Mouse (Mus musculus): ENCODE measurements around the gene AW209491. TPM values are rescaled to one million over a fixed set of nuclear protein-coding genes. Genes with fewer than 3 reads are reported as not detected.

AW209491 gene
- polyA plus RNA-seq (2012; ENCODE audit: insufficient read depth, insufficient read length, missing spikeins), result 6.6 and 9.4 TPM in 2 replicates

GRCm38 (mm10) chr13:14629726-14630641 is at the start of gene AW209491:
AW209491 (plus strand) TSS chr13:14630154.
- Histone ChIP-seq H3K27ac (ENCODE audit: insufficient read depth, low read depth, low read length) (peak within 1 kb of the TSS; percentile 35), H3K4me3 (ENCODE audit: insufficient read depth, low read length) (peak within 1 kb of the TSS; percentile 94), H3K4me1 (ENCODE audit: control insufficient read depth, insufficient read depth, low read length) (peaks cover 13% of the 10 kb centered on the region; the same call in 1 of the 2 replicates)
- TF ChIP-seq CTCF (IDR thresholded peaks at IDR 0.05; ENCODE audit: low read depth, low read length), result no peak
- no peak for TF ChIP-seq POLR2A (IDR thresholded peaks at IDR 0.05; ENCODE audit: borderline replicate concordance, low read depth, low read length)

- TF ChIP-seq CTCF (IDR thresholded peaks at IDR 0.05; ENCODE audit: low read depth, low read length), result no peak
- no peak for TF ChIP-seq POLR2A (IDR thresholded peaks at IDR 0.05; ENCODE audit: borderline replicate concordance, low read depth, low read length)
- no peak overlapping the region for H3K27ac ChIP-seq (ENCODE audit: insufficient read depth, low read depth, low read length)
- H3K4me3 ChIP-seq (ENCODE audit: insufficient read depth, low read length), result no peak overlapping the region
- H3K4me1 ChIP-seq (ENCODE audit: control insufficient read depth, insufficient read depth, low read length), result no peaks in the 10 kb centered on the region
Measured at GRCm38 (mm10) chr13:14580392-14580791, 49.6 kb upstream of the AW209491 start.

GRCm38 (mm10) chr13:14602744-14603143 is 27.2 kb upstream of the AW209491 start:
- H3K4me1 ChIP-seq (ENCODE audit: control insufficient read depth, insufficient read depth, low read length), result no peaks in the 10 kb centered on the region
- no peak overlapping the region for H3K4me3 ChIP-seq (ENCODE audit: insufficient read depth, low read length)
- TF ChIP-seq POLR2A (IDR thresholded peaks at IDR 0.05; ENCODE audit: borderline replicate concordance, low read depth, low read length) (no peak), CTCF (IDR thresholded peaks at IDR 0.05; ENCODE audit: low read depth, low read length) (no peak)

DNA sequence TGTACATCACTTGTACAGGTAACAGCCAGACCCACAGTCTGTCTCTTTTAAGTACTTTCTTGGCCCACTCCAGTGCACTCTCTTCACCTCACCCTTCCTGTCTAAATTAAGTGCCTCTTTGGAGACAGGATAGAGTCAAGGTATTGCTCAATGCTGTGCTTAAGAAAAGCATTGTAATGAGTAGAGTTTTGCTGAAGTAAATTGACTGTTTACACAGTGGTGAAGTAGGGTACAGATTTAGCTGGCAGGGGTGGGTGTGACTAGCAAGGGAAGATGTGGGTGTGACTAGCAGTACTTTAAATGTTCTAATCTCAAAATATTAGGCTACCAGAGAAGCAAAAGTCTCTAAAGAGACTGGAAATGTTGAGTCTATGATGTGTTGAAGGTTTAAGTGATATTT is 22.3 kb upstream of the AW209491 start:
- Histone ChIP-seq H3K4me1 (ENCODE audit: control insufficient read depth, insufficient read depth, low read length) (peaks cover 4% of the 10 kb centered on the region; the same call in 1 of the 2 replicates), H3K4me3 (ENCODE audit: insufficient read depth, low read length) (no peak overlapping the region), H3K27ac (ENCODE audit: insufficient read depth, low read depth, low read length) (no peak overlapping the region)
- TF ChIP-seq POLR2A (IDR thresholded peaks at IDR 0.05; ENCODE audit: borderline replicate concordance, low read depth, low read length), result no peak
- no peak for TF ChIP-seq CTCF (IDR thresholded peaks at IDR 0.05; ENCODE audit: low read depth, low read length)

More at GRCm38 (mm10) chr13:14602744-14603143, 27.2 kb upstream of the AW209491 start:
- no peak overlapping the region for H3K27ac ChIP-seq (ENCODE audit: insufficient read depth, low read depth, low read length)

DNA sequence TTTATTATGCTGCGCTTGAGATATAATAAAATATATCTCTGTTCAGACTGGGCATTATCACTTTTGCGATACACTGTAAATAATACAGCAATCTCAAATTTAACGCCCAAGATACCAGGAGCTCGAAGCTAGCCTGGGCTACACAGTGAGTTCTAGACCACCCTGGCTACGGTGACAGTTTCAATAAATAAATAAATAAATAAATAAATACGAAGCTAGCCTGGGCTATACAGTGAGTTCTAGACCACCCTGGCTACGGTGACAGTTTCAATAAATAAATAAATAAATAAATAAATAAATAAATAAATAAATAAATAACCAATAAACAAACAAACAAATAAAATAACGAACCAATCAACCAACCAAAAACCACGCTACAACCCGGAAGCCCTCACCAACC is 17.5 kb upstream of the AW209491 start:
- H3K27ac ChIP-seq (ENCODE audit: insufficient read depth, low read depth, low read length), result peak overlapping the region; percentile 64
- H3K4me1 ChIP-seq (ENCODE audit: control insufficient read depth, insufficient read depth, low read length), result peaks cover 4% of the 10 kb centered on the region; the same call in 1 of the 2 replicates
- H3K4me3 ChIP-seq (ENCODE audit: insufficient read depth, low read length), result peak overlapping the region; percentile 100
- TF ChIP-seq CTCF (IDR thresholded peaks at IDR 0.05; ENCODE audit: low read depth, low read length), result no peak
- TF ChIP-seq POLR2A (IDR thresholded peaks at IDR 0.05; ENCODE audit: borderline replicate concordance, low read depth, low read length), result no peak

- Histone ChIP-seq H3K4me3 (ENCODE audit: insufficient read depth, low read length) (peak within 1 kb of the TSS; percentile 100), H3K27ac (ENCODE audit: insufficient read depth, low read depth, low read length) (peak within 1 kb of the TSS; percentile 67), H3K4me1 (ENCODE audit: control insufficient read depth, insufficient read depth, low read length) (peaks cover 4% of the 10 kb centered on the region; the same call in 1 of the 2 replicates)
- no peak for TF ChIP-seq CTCF (IDR thresholded peaks at IDR 0.05; ENCODE audit: low read depth, low read length)
Measured at GRCm38 (mm10) chr13:14612926-14613529, 16.9 kb upstream of the AW209491 start, which contains the start of the genes Mrpl32 and Psma2. Mrpl32 (minus strand) TSS chr13:14613165. Psma2 (plus strand) TSS chr13:14613240.

DNA sequence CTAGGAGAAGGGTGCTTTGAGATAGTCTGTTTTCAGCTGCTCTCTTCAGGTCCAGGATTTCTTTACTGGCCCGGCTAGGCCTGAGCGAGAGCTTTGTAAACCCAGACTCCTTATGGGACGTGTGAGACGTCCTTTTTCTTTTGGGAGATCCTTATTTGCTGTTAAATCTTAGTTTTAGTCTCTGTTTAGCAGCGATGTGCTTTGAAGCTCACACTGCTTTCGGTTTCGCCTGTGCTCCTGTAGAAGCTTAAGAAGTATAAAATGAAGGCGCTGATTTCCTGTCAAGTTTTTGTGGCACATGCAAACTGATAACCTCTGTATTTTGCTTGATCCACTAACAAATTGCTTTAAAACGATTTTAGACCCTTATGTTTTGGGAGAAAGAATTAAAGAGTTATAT is 16.4 kb upstream of the AW209491 start:
- Histone ChIP-seq H3K27ac (ENCODE audit: insufficient read depth, low read depth, low read length) (peak overlapping the region; percentile 67), H3K4me1 (ENCODE audit: control insufficient read depth, insufficient read depth, low read length) (peaks cover 4% of the 10 kb centered on the region; the same call in 1 of the 2 replicates), H3K4me3 (ENCODE audit: insufficient read depth, low read length) (peak overlapping the region; percentile 99)
- TF ChIP-seq CTCF (IDR thresholded peaks at IDR 0.05; ENCODE audit: low read depth, low read length), result no peak
- TF ChIP-seq POLR2A (IDR thresholded peaks at IDR 0.05; ENCODE audit: borderline replicate concordance, low read depth, low read length), result no peak

- Histone ChIP-seq H3K4me3 (ENCODE audit: insufficient read depth, low read length) (no peak overlapping the region), H3K27ac (ENCODE audit: insufficient read depth, low read depth, low read length) (no peak overlapping the region), H3K4me1 (ENCODE audit: control insufficient read depth, insufficient read depth, low read length) (no peaks in the 10 kb centered on the region)
- TF ChIP-seq POLR2A (IDR thresholded peaks at IDR 0.05; ENCODE audit: borderline replicate concordance, low read depth, low read length) (no peak), CTCF (IDR thresholded peaks at IDR 0.05; ENCODE audit: low read depth, low read length) (no peak)
Measured at GRCm38 (mm10) chr13:14618724-14619123, 11.2 kb upstream of the AW209491 start.

GRCm38 (mm10) chr13:14639998-14640397 is 10.0 kb downstream of the AW209491 start:
- Histone ChIP-seq H3K4me3 (ENCODE audit: insufficient read depth, low read length) (no peak overlapping the region), H3K4me1 (ENCODE audit: control insufficient read depth, insufficient read depth, low read length) (peaks cover 8% of the 10 kb centered on the region), H3K27ac (ENCODE audit: insufficient read depth, low read depth, low read length) (no peak overlapping the region)
- no peak for TF ChIP-seq CTCF (IDR thresholded peaks at IDR 0.05; ENCODE audit: low read depth, low read length)
- no peak for TF ChIP-seq POLR2A (IDR thresholded peaks at IDR 0.05; ENCODE audit: borderline replicate concordance, low read depth, low read length)

Measured in bone marrow macrophage, adult 2 months (primary cell).